Comparison of ENCODE assay signal across 9 mouse cellular contexts in the genomic region with DNA sequence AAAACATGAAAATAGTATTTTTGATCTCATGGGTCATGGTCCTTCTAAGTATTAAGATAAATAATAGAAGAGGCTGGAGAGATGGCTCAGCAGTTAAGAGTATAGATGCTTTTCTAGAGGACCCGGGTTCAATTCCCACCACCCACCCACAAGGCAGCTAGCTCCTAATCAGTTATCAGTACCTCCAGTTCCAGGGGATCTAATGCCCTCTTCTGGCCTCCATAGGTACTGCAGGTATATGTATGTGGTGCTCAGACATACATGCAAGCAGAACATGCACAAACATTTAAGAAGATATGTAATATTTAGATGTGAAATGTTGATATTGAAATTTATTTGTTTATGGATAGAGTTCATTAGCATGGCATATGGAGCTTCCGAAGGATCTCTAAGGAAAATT. TPM values are rescaled to one million over a fixed set of nuclear protein-coding genes. Genes with fewer than 3 reads are reported as not detected.
DNase-seq lines count a peak whose midpoint lies in the region; ATAC-seq and TF ChIP-seq lines count a peak whose summit lies in the region.
"Had no signal": no experiment of that assay in that cellular context is flagged by ENCODE, and none has a peak within 500 bp of the region (broad histone marks: within the 10 kb centered on the region; RNA-seq: fewer than 3 reads in every experiment).

No protein-coding gene starts in this region.

- H3K9me3 ChIP-seq in forebrain, embryonic 11.5 days (ENCODE audit: control insufficient read depth, low read length), result no peaks in the 10 kb centered on the region
- no peaks in the 10 kb centered on the region for H3K9me3 ChIP-seq in forebrain, embryonic 14.5 days (replicated peaks; ENCODE audit: control insufficient read depth, low read length)
- H3K9me3 ChIP-seq in midbrain, postnatal 0 days (ENCODE audit: low read length), result no peaks in the 10 kb centered on the region
- no peaks in the 10 kb centered on the region for H3K9me3 ChIP-seq in midbrain, embryonic 13.5 days
- no peaks in the 10 kb centered on the region for H3K9me3 ChIP-seq in midbrain, embryonic 15.5 days

- H3K4me2 ChIP-seq in forebrain, embryonic 11.5 days (ENCODE audit: low read depth, low read length, severe bottlenecking), result no peak overlapping the region
- no peak overlapping the region for H3K4me2 ChIP-seq in forebrain, embryonic 14.5 days (ENCODE audit: low read length)
- no peak overlapping the region for H3K4me2 ChIP-seq in midbrain, postnatal 0 days (ENCODE audit: low read depth, low read length, poor library complexity, severe bottlenecking)
- no peak overlapping the region for H3K4me2 ChIP-seq in midbrain, embryonic 13.5 days (replicated peaks)
- H3K4me2 ChIP-seq in midbrain, embryonic 15.5 days, result no peak overlapping the region

- no peaks in the 10 kb centered on the region for H3K36me3 ChIP-seq in forebrain, embryonic 11.5 days (ENCODE audit: control insufficient read depth, insufficient read depth, low read length)
- no peaks in the 10 kb centered on the region for H3K36me3 ChIP-seq in forebrain, embryonic 14.5 days (ENCODE audit: control insufficient read depth, insufficient read depth, low read length)
- H3K36me3 ChIP-seq in midbrain, postnatal 0 days (ENCODE audit: insufficient read depth, low read length), result no peaks in the 10 kb centered on the region
- H3K36me3 ChIP-seq in midbrain, embryonic 13.5 days, result no peaks in the 10 kb centered on the region
- H3K36me3 ChIP-seq in midbrain, embryonic 15.5 days (replicated peaks), result no peaks in the 10 kb centered on the region

- no peak overlapping the region for H3K9ac ChIP-seq in forebrain, embryonic 11.5 days (ENCODE audit: low read length)
- H3K9ac ChIP-seq in forebrain, embryonic 14.5 days (ENCODE audit: low read length), result no peak overlapping the region
- no peak overlapping the region for H3K9ac ChIP-seq in midbrain, postnatal 0 days (replicated peaks; ENCODE audit: low read length, poor library complexity, severe bottlenecking)
- H3K9ac ChIP-seq in midbrain, embryonic 13.5 days (replicated peaks), result no peak overlapping the region
- no peak overlapping the region for H3K9ac ChIP-seq in midbrain, embryonic 15.5 days

- 85% methylated on average over 2 of the region's 2 CpGs for WGBS in forebrain, embryonic 11.5 days
- 80% methylated on average over 2 of the region's 2 CpGs for WGBS in forebrain, embryonic 14.5 days
- 78% methylated on average over 2 of the region's 2 CpGs for WGBS in midbrain, postnatal 0 days
- 79% methylated on average over 2 of the region's 2 CpGs for WGBS in midbrain, embryonic 13.5 days
- 84% methylated on average over 2 of the region's 2 CpGs for WGBS in midbrain, embryonic 15.5 days

- H3K27ac ChIP-seq in forebrain, embryonic 11.5 days (ENCODE audit: low read depth, low read length), result no peak overlapping the region
- no peak overlapping the region for H3K27ac ChIP-seq in forebrain, embryonic 14.5 days (ENCODE audit: low read depth, low read length)
- H3K27ac ChIP-seq in midbrain, postnatal 0 days (ENCODE audit: low read depth, low read length), result no peak overlapping the region
- no peak overlapping the region for H3K27ac ChIP-seq in midbrain, embryonic 13.5 days
- no peak overlapping the region for H3K27ac ChIP-seq in midbrain, embryonic 15.5 days

- ATAC-seq in forebrain, embryonic 11.5 days (replicated peaks; ENCODE audit: low FRiP score), result no peak
- no peak for ATAC-seq in forebrain, embryonic 14.5 days
- ATAC-seq in midbrain, postnatal 0 days (ENCODE audit: low FRiP score), result no peak
- no peak for ATAC-seq in midbrain, embryonic 13.5 days
- no peak for ATAC-seq in midbrain, embryonic 15.5 days (replicated peaks)

- H3K4me1 ChIP-seq in forebrain, embryonic 11.5 days (replicated peaks; ENCODE audit: control insufficient read depth, insufficient read depth, low read length), result no peaks in the 10 kb centered on the region
- H3K4me1 ChIP-seq in forebrain, embryonic 14.5 days (ENCODE audit: control insufficient read depth, insufficient read depth, low read length), result peaks cover 6% of the 10 kb centered on the region; the same call in 1 of the 2 replicates
- H3K4me1 ChIP-seq in midbrain, postnatal 0 days (ENCODE audit: insufficient read depth, low read length), result no peaks in the 10 kb centered on the region
- peaks cover 5% of the 10 kb centered on the region; the same call in 1 of the 2 replicates for H3K4me1 ChIP-seq in midbrain, embryonic 13.5 days (replicated peaks)
- no peaks in the 10 kb centered on the region for H3K4me1 ChIP-seq in midbrain, embryonic 15.5 days

- TF ChIP-seq CTCF in midbrain, postnatal 0 days (IDR thresholded peaks at IDR 0.05), result peak; percentile 64

- no peaks in the 10 kb centered on the region for H3K27me3 ChIP-seq in forebrain, embryonic 11.5 days (ENCODE audit: control insufficient read depth, insufficient read depth, low read length)
- H3K27me3 ChIP-seq in forebrain, embryonic 14.5 days (replicated peaks; ENCODE audit: control insufficient read depth, insufficient read depth, low read length), result no peaks in the 10 kb centered on the region
- H3K27me3 ChIP-seq in midbrain, postnatal 0 days (ENCODE audit: insufficient read depth, low read length), result no peaks in the 10 kb centered on the region
- no peaks in the 10 kb centered on the region for H3K27me3 ChIP-seq in midbrain, embryonic 13.5 days
- no peaks in the 10 kb centered on the region for H3K27me3 ChIP-seq in midbrain, embryonic 15.5 days (replicated peaks)

- no peak overlapping the region for H3K4me3 ChIP-seq in forebrain, embryonic 11.5 days (ENCODE audit: low read depth, low read length)
- no peak overlapping the region for H3K4me3 ChIP-seq in forebrain, embryonic 14.5 days (ENCODE audit: low read depth, low read length)
- H3K4me3 ChIP-seq in midbrain, postnatal 0 days (ENCODE audit: low read depth, low read length), result no peak overlapping the region
- no peak overlapping the region for H3K4me3 ChIP-seq in midbrain, embryonic 13.5 days (replicated peaks)
- H3K4me3 ChIP-seq in midbrain, embryonic 15.5 days, result no peak overlapping the region

- DNase-seq in forebrain, embryonic 11.5 days (ENCODE audit: low spot score), result peak; percentile 49
- DNase-seq in forebrain, embryonic 14.5 days (ENCODE audit: low spot score), result no peak
- DNase-seq in midbrain, postnatal 0 days (ENCODE audit: low spot score), result no peak
- peak; percentile 46 for DNase-seq in brain, adult 2 months (ENCODE audit: low read depth, low spot score)
- DNase-seq in thymus, postnatal 10 days (ENCODE audit: low spot score in 2 of 2), result peak; percentile 11 to 46
- DNase-seq in testis, postnatal 14 days (ENCODE audit: low spot score), result no peak

RNA-seq across cellular contexts. Expression of a gene that starts 56.8 kb away (rescaled TPM):
- 1.2 and 2.0 TPM in 2 replicates for polyA plus RNA-seq in forebrain, embryonic 11.5 days (2014; fragmentation: Nextera tagmentation; extraction: Ambion mirVana)
- 1.5 and 2.0 TPM in 2 replicates for polyA plus RNA-seq in forebrain, embryonic 14.5 days (2014; fragmentation: Nextera tagmentation; extraction: Ambion mirVana)
- total RNA-seq in midbrain, postnatal 0 days (2014; rRNA removed), result 0.27 TPM in 1 of 2 replicates, not detected in the other
- polyA plus RNA-seq in midbrain, postnatal 0 days (2015; fragmentation: Nextera tagmentation; extraction: Ambion mirVana), result 0.82 and 1.3 TPM in 2 replicates
- 0.32 and 0.39 TPM in 2 replicates for polyA plus RNA-seq in midbrain, embryonic 13.5 days (2015; fragmentation: Nextera tagmentation; extraction: Ambion mirVana)
- polyA plus RNA-seq in midbrain, embryonic 15.5 days (2015; fragmentation: Nextera tagmentation; extraction: Ambion mirVana), result 0.54 and 0.71 TPM in 2 replicates
- polyA plus RNA-seq: gonadal fat pad, adult 2 months had no signal

Comparison
In these comparisons a context has a peak if more than half of its experiments do, and no peak if none do; other contexts are left out.
1. DNase-seq: peak in forebrain, embryonic 11.5 days (single experiment), brain, adult 2 months (single experiment) and thymus, postnatal 10 days (2 of 2); none in forebrain, embryonic 14.5 days (single experiment), midbrain, postnatal 0 days (single experiment) and testis, postnatal 14 days (single experiment).